Mouse (Mus musculus) splenic B cell, adult 2 months (primary cell): ENCODE results near the gene Cep89.

Source experiments
- DNase-seq: peaks from one replicate; pipeline ENCODE4 v3.0.0-alpha.2; 2011; ENCODE audit warnings: low read depth, low spot score
- H3K27me3 ChIP-seq: 2 replicates; pipeline ENCODE4 v1.6.1; 2012; ENCODE audit warnings: mild to moderate bottlenecking, low read length, moderate library complexity, mixed read lengths; ENCODE audit not compliant: control insufficient read depth, poor library complexity, insufficient read depth, severe bottlenecking
- H3K36me3 ChIP-seq: 2 replicates; pipeline ENCODE4 v1.6.1; 2012; ENCODE audit warnings: mild to moderate bottlenecking, low read length, moderate library complexity, mixed read lengths; ENCODE audit not compliant: control insufficient read depth, poor library complexity, insufficient read depth, severe bottlenecking

Gene Cep89

GRCm38 (mm10) chr7:35416654-35416948 lies 19.8 kb downstream of the Cep89 start:
- no peaks in the 10 kb centered on the region for H3K27me3 ChIP-seq
- no peak for DNase-seq
- no peaks in the 10 kb centered on the region for H3K36me3 ChIP-seq

GRCm38 (mm10) chr7:35423071-35423470 lies 26.2 kb downstream of the Cep89 start:
- Histone ChIP-seq H3K36me3 (peaks cover 5% of the 10 kb centered on the region), H3K27me3 (no peaks in the 10 kb centered on the region)
- DNase-seq: no peak

GRCm38 (mm10) chr7:35428146-35428545 lies 31.3 kb downstream of the Cep89 start:
- no peak for DNase-seq
- H3K27me3 ChIP-seq: no peaks in the 10 kb centered on the region
- H3K36me3 ChIP-seq: peaks cover 12% of the 10 kb centered on the region

- no peaks in the 10 kb centered on the region for H3K27me3 ChIP-seq
- no peak for DNase-seq
These were observed 38.4 kb downstream of the Cep89 start for GRCm38 (mm10) chr7:35435266-35435665.

GRCm38 (mm10) chr7:35447501-35447900 lies 50.7 kb downstream of the Cep89 start:
- H3K27me3 ChIP-seq: no peaks in the 10 kb centered on the region
- no peaks in the 10 kb centered on the region for H3K36me3 ChIP-seq
- no peak for DNase-seq

More at GRCm38 (mm10) chr7:35435266-35435665, 38.4 kb downstream of the Cep89 start:
- H3K36me3 ChIP-seq: peaks cover 14% of the 10 kb centered on the region

GRCm38 (mm10) chr7:35447996-35448846 lies 51.4 kb downstream of the Cep89 start, which contains the start of gene Slc7a9:
TSS of gene Slc7a9 (plus strand) at chr7:35448796.
- H3K36me3 ChIP-seq: no peaks in the 10 kb centered on the region
- no peak for DNase-seq

GRCm38 (mm10) chr7:35448867-35449266 lies 52.0 kb downstream of the Cep89 start:
- Histone ChIP-seq H3K27me3 (no peaks in the 10 kb centered on the region), H3K36me3 (no peaks in the 10 kb centered on the region)
- DNase-seq: no peak

More at GRCm38 (mm10) chr7:35447996-35448846, 51.4 kb downstream of the Cep89 start, which contains the start of gene Slc7a9:
- H3K27me3 ChIP-seq: no peaks in the 10 kb centered on the region

- no peak for DNase-seq
These were observed 59.4 kb downstream of the Cep89 start for GRCm38 (mm10) chr7:35456091-35456814.

GRCm38 (mm10) chr7:35460971-35461370 lies 64.1 kb downstream of the Cep89 start:
- DNase-seq: no peak
- no peaks in the 10 kb centered on the region for H3K27me3 ChIP-seq
- H3K36me3 ChIP-seq: no peaks in the 10 kb centered on the region

More at GRCm38 (mm10) chr7:35456091-35456814, 59.4 kb downstream of the Cep89 start:
- H3K36me3 ChIP-seq: no peaks in the 10 kb centered on the region
- no peaks in the 10 kb centered on the region for H3K27me3 ChIP-seq

GRCm38 (mm10) chr7:35465027-35465426 lies 68.2 kb downstream of the Cep89 start:
- no peak for DNase-seq

GRCm38 (mm10) chr7:35467856-35468255 lies 71.0 kb downstream of the Cep89 start:
- no peaks in the 10 kb centered on the region for H3K36me3 ChIP-seq
- no peaks in the 10 kb centered on the region for H3K27me3 ChIP-seq
- DNase-seq: no peak

More at GRCm38 (mm10) chr7:35465027-35465426, 68.2 kb downstream of the Cep89 start:
- Histone ChIP-seq H3K36me3 (no peaks in the 10 kb centered on the region), H3K27me3 (no peaks in the 10 kb centered on the region)

GRCm38 (mm10) chr7:35470794-35471193 lies 74.0 kb downstream of the Cep89 start:
- peak; percentile 5 for DNase-seq
- Histone ChIP-seq H3K36me3 (no peaks in the 10 kb centered on the region), H3K27me3 (no peaks in the 10 kb centered on the region)

GRCm38 (mm10) chr7:35476457-35476856 lies 79.6 kb downstream of the Cep89 start:
- Histone ChIP-seq H3K27me3 (no peaks in the 10 kb centered on the region), H3K36me3 (no peaks in the 10 kb centered on the region)
- no peak for DNase-seq

GRCm38 (mm10) chr7:35485126-35485525 lies 88.3 kb downstream of the Cep89 start:
- Histone ChIP-seq H3K27me3 (no peaks in the 10 kb centered on the region), H3K36me3 (no peaks in the 10 kb centered on the region)
- no peak for DNase-seq

GRCm38 (mm10) chr7:35486553-35486952 lies 89.7 kb downstream of the Cep89 start:
- no peaks in the 10 kb centered on the region for H3K27me3 ChIP-seq
- no peak for DNase-seq
- no peaks in the 10 kb centered on the region for H3K36me3 ChIP-seq
